Mouse (Mus musculus) intestine, postnatal 0 days (tissue): Measurements from ENCODE around the gene Polr3gl. TPM values are rescaled to one million over a fixed set of nuclear protein-coding genes. Genes with fewer than 3 reads are reported as not detected.

Experiments used
- ATAC-seq: fragments of 200-750 bp; cut with Nextera tagmentation; 2 replicates; pipeline ENCODE4 v1.8.0; 2017; ENCODE audit warnings: mild to moderate bottlenecking, moderate TSS enrichment, moderate library complexity
- H3K27ac ChIP-seq: fragments of 300-500 bp; sonication (generic); 2 replicates; pipeline ENCODE4 v1.5.1; 2014; ENCODE audit warnings: mild to moderate bottlenecking, low read depth, low read length, moderate library complexity
- H3K27me3 ChIP-seq: fragments of 300-500 bp; sonication (generic); replicated peaks from 2 replicates; pipeline ENCODE4 v1.6.1; 2014; ENCODE audit warnings: low read length, mixed read lengths; ENCODE audit not compliant: control insufficient read depth, insufficient read depth
- H3K36me3 ChIP-seq: fragments of 300-500 bp; sonication (generic); 2 replicates; pipeline ENCODE4 v1.6.1; 2014; ENCODE audit warnings: mild to moderate bottlenecking, moderate library complexity; ENCODE audit not compliant: control insufficient read depth, insufficient read depth
- H3K4me1 ChIP-seq: fragments of 300-500 bp; sonication (generic); replicated peaks from 2 replicates; pipeline ENCODE4 v1.6.1; 2014; ENCODE audit warnings: antibody characterized with exemption, low read length, mixed read lengths; ENCODE audit not compliant: control insufficient read depth, insufficient read depth
- H3K4me2 ChIP-seq: fragments of 300-500 bp; sonication (generic); replicated peaks from 2 replicates; pipeline ENCODE4 v1.6.1; 2014; ENCODE audit warnings: low read depth, mild to moderate bottlenecking, moderate library complexity
- H3K4me3 ChIP-seq: fragments of 300-500 bp; sonication (generic); 2 replicates; pipeline ENCODE4 v1.5.1; 2014; ENCODE audit warnings: low read depth, low read length
- H3K9ac ChIP-seq: fragments of 300-500 bp; sonication (generic); 2 replicates; pipeline ENCODE4 v1.6.1; 2014; ENCODE audit warnings: mild to moderate bottlenecking, low read depth, low read length
- H3K9me3 ChIP-seq: fragments of 300-500 bp; sonication (generic); 2 replicates; pipeline ENCODE4 v1.6.1; 2016; ENCODE audit warnings: mixed run types; ENCODE audit not compliant: control insufficient read depth
- CTCF ChIP-seq: sonication (generic); IDR thresholded peaks from 2 replicates; pipeline ENCODE4 v1.5.1; 2016; ENCODE audit warnings: low read depth, mild to moderate bottlenecking, control low read depth, antibody characterized with exemption, moderate library complexity
- WGBS: fragments of 180-500 bp; shearing (Covaris S2); extraction: QIAGEN DNeasy Blood & Tissue Kit; methylation state at CpG from one replicate; pipeline ENCODE4 v1.1.7; 2014; 5-methylcytosine and 5-hydroxymethylcytosine counted together
- polyA plus RNA-seq: library from polyadenylated mRNA; unstranded; fragments of >200 nt; fragmentation: Nextera tagmentation; extraction: Ambion mirVana; gene quantifications from 2 replicates; pipeline ENCODE4 v1.2.1, GENCODE M21; 2015

Polr3gl gene
- polyA plus RNA-seq, 1 experiment from 2014 or later = 18.7 TPM

GRCm38 (mm10) chr3:96579885-96580454, 14.0 kb downstream of the Polr3gl start:
- Histone ChIP-seq H3K27ac (no peak overlapping the region), H3K27me3 (no peaks in the 10 kb centered on the region), H3K4me3 (no peak overlapping the region), H3K4me1 (peaks cover 14% of the 10 kb centered on the region), H3K4me2 (peak overlapping the region; percentile 42), H3K9me3 (no peaks in the 10 kb centered on the region), H3K36me3 (0 out of 2 replicates have a peak, but pooled peaks cover 3% of the 10 kb centered on the region), H3K9ac (peak overlapping the region; percentile 11; the same call in 1 of the 2 replicates)
- peak; percentile 100 for TF ChIP-seq CTCF
- WGBS = 13% methylated on average over 16 of the region's 16 CpGs
- ATAC-seq = 0 out of 2 replicates have a peak, but pooled peaks have one; percentile 3

DNA sequence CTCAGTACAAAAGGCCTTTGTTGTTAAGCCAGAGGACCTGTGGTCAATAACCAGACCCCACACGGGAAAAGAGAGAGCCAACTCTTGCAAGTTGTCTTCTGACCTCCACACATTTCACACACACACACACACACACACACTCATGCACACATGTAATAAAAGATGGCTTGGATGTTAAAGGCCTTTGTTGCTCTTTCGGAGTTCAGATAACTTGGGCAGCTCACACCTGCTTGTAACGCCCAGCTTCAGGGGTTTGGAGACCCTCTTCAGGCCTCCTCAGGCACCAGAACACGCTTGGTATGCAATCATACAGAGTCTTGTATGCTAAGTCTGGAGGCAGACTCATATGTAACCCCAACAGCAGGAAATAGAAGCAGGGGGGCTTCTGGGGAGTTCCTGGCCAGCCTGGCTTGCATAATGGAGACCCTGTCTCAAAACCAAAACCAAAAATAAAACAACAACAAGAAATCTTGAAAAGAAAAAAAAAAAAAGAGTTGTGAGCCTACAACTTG, 14.7 kb downstream of the Polr3gl start:
- Histone ChIP-seq H3K27me3 (no peaks in the 10 kb centered on the region), H3K4me1 (peaks cover 16% of the 10 kb centered on the region), H3K9ac (0 out of 2 replicates have a peak overlapping the region, but pooled peaks have one; percentile 11), H3K4me3 (no peak overlapping the region), H3K36me3 (0 out of 2 replicates have a peak, but pooled peaks cover 3% of the 10 kb centered on the region), H3K4me2 (no peak overlapping the region), H3K9me3 (no peaks in the 10 kb centered on the region), H3K27ac (no peak overlapping the region)
- 84% methylated on average over 4 of the region's 4 CpGs for WGBS
- TF ChIP-seq CTCF = no peak
- ATAC-seq = no peak

GRCm38 (mm10) chr3:96578561-96579238, 15.3 kb downstream of the Polr3gl start:
- Histone ChIP-seq H3K4me3 (no peak overlapping the region), H3K36me3 (0 out of 2 replicates have a peak, but pooled peaks cover 3% of the 10 kb centered on the region), H3K27ac (no peak overlapping the region), H3K9ac (no peak overlapping the region), H3K4me1 (peaks cover 18% of the 10 kb centered on the region), H3K9me3 (no peaks in the 10 kb centered on the region), H3K27me3 (no peaks in the 10 kb centered on the region), H3K4me2 (no peak overlapping the region)
- 79% methylated on average over 12 of the region's 12 CpGs for WGBS
- no peak for ATAC-seq
- no peak for TF ChIP-seq CTCF

GRCm38 (mm10) chr3:96577566-96577965, 16.4 kb downstream of the Polr3gl start:
- Histone ChIP-seq H3K9ac (0 out of 2 replicates have a peak overlapping the region, but pooled peaks have one; percentile 50), H3K9me3 (no peaks in the 10 kb centered on the region), H3K4me1 (peaks cover 18% of the 10 kb centered on the region), H3K4me3 (no peak overlapping the region), H3K27ac (peak overlapping the region; percentile 98), H3K4me2 (peak overlapping the region; percentile 58), H3K27me3 (no peaks in the 10 kb centered on the region), H3K36me3 (0 out of 2 replicates have a peak, but pooled peaks cover 3% of the 10 kb centered on the region)
- no peak for TF ChIP-seq CTCF
- no peak for ATAC-seq
- 54% methylated on average over 4 of the region's 4 CpGs for WGBS

GRCm38 (mm10) chr3:96576690-96577541, 17.1 kb downstream of the Polr3gl start, which contains the start of gene Gm16253:
Gm16253 (plus strand) TSS chr3:96576984.
- peak within 1 kb of the TSS; percentile 58 for H3K4me2 ChIP-seq
- peak within 1 kb of the TSS; percentile 50 for H3K9ac ChIP-seq
- H3K9me3 ChIP-seq = no peaks in the 10 kb centered on the region
- peak; percentile 64 for TF ChIP-seq CTCF
- H3K4me3 ChIP-seq = peak within 1 kb of the TSS; percentile 13; the same call in 1 of the 2 replicates
- ATAC-seq = peak; percentile 86
- H3K36me3 ChIP-seq = 0 out of 2 replicates have a peak, but pooled peaks cover 3% of the 10 kb centered on the region
- peak within 1 kb of the TSS; percentile 98 for H3K27ac ChIP-seq
- WGBS = 10% methylated on average over 17 of the region's 17 CpGs
- H3K27me3 ChIP-seq = no peaks in the 10 kb centered on the region
- H3K4me1 ChIP-seq = peaks cover 18% of the 10 kb centered on the region
